Mouse (Mus musculus): ENCODE data around the gene Vps54. TPM values are rescaled to one million over a fixed set of nuclear protein-coding genes. Genes with fewer than 3 reads are reported as not detected.

Gene Vps54
- total and polyA plus RNA-seq, 3 experiments: 13.2 to 16.1 TPM; not detected in 1

DNA sequence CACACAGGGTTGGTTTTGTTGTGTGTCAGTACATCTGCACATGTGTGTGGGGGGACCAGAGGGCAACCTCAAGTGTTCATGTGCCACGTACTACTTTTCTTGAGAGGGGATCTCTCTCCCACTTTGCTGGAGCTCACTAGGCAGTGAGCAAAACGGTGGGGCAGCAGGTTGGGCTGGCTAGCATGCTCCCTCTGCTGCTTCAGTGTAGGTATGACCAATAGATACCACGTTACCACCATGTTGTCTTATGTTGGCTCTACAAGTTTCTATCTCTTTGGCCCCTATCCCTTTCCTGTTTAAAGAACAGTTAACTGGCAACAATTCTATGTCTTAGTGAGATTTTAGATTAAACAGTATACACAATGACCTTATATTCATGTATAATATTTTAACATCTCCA is 83.3 kb downstream of the Vps54 start:
- no peaks in the 10 kb centered on the region for H3K27me3 ChIP-seq (ENCODE audit: control insufficient read depth in 1 of 2, insufficient read depth in 2 of 2, low read length in 2 of 2)
- no peak for DNase-seq (ENCODE audit: low read depth, low spot score)
- no peak for TF ChIP-seq ETS1 (IDR thresholded peaks at IDR 0.05; ENCODE audit: low read depth, low read length)
- TF ChIP-seq SMC3 (IDR thresholded peaks at IDR 0.05; ENCODE audit: low read depth, low read length): peak; percentile 24; the same call in 1 of the 2 replicates
- peak; percentile 10 for TF ChIP-seq RAD21 (IDR thresholded peaks at IDR 0.05; ENCODE audit: low read depth, low read length)
- TF ChIP-seq CTCF (IDR thresholded peaks at IDR 0.05 in 2 of 3, conservative IDR thresholded peaks at IDR 0.05 in 1 of 3; ENCODE audit: control insufficient read depth in 1 of 3, insufficient read depth in 1 of 3, low read depth in 2 of 3, low read length in 3 of 3, poor library complexity in 1 of 3, severe bottlenecking in 1 of 3): peak; percentile 12 to 18 (median 12); a peak in 3 of 6 replicates
- no peak for TF ChIP-seq ZC3H11A (IDR thresholded peaks at IDR 0.05; ENCODE audit: low read depth, low read length)
- no peaks in the 10 kb centered on the region for H3K9me3 ChIP-seq (replicated peaks; ENCODE audit: insufficient read depth, low read length)
- peaks cover 0 to 6% of the 10 kb centered on the region in 2 experiments; a peak in 2 of 4 replicates for H3K36me3 ChIP-seq (ENCODE audit: control insufficient read depth in 1 of 2, insufficient read depth in 2 of 2, low read length in 2 of 2)
- H3K79me2 ChIP-seq (ENCODE audit: control insufficient read depth, insufficient read depth, low read length, poor library complexity): no peaks in the 10 kb centered on the region
- H3K9ac ChIP-seq (ENCODE audit: control insufficient read depth, low read depth, low read length, poor library complexity, severe bottlenecking): no peak overlapping the region
- no peak overlapping the region for H3K27ac ChIP-seq (ENCODE audit: control insufficient read depth, low read depth, low read length)
- H3K4me3 ChIP-seq (ENCODE audit: control insufficient read depth in 1 of 2, insufficient read depth in 1 of 2, low read depth in 2 of 2, low read length in 2 of 2): no peak overlapping the region
- H3K4me1 ChIP-seq (ENCODE audit: control insufficient read depth in 1 of 2, insufficient read depth in 2 of 2, low read length in 2 of 2): no peaks in the 10 kb centered on the region

DNA sequence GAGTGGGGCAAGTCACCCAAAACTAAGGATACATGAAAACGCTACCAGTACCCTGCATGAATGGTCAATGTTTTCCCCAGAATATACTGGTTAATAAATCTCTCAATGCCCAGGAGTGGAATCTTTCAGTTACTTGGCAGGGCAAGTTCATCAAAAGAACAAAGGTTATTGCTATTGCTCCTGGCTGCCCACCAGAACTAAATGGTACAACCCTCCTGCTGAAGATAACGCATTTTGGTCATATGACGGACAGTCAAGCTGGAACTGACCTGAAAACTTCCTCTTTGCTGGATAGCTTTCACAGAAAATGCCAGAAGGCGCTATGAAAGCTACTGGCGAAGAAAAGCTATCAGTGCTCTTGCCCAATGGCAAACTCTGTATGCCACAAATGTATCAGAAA is 86.7 kb downstream of the Vps54 start:
- Histone ChIP-seq H3K9me3 (replicated peaks; ENCODE audit: insufficient read depth, low read length) (no peaks in the 10 kb centered on the region), H3K79me2 (ENCODE audit: control insufficient read depth, insufficient read depth, low read length, poor library complexity) (no peaks in the 10 kb centered on the region), H3K36me3 (ENCODE audit: control insufficient read depth in 1 of 2, insufficient read depth in 2 of 2, low read length in 2 of 2) (peaks cover 0 to 4% of the 10 kb centered on the region in 2 experiments; a peak in 2 of 4 replicates), H3K4me1 (ENCODE audit: control insufficient read depth in 1 of 2, insufficient read depth in 2 of 2, low read length in 2 of 2) (no peaks in the 10 kb centered on the region), H3K4me3 (ENCODE audit: control insufficient read depth in 1 of 2, insufficient read depth in 1 of 2, low read depth in 2 of 2, low read length in 2 of 2) (no peak overlapping the region), H3K27me3 (ENCODE audit: control insufficient read depth in 1 of 2, insufficient read depth in 2 of 2, low read length in 2 of 2) (no peaks in the 10 kb centered on the region), H3K9ac (ENCODE audit: control insufficient read depth, low read depth, low read length, poor library complexity, severe bottlenecking) (no peak overlapping the region), H3K27ac (ENCODE audit: control insufficient read depth, low read depth, low read length) (no peak overlapping the region)
- TF ChIP-seq USF1 (IDR thresholded peaks at IDR 0.05; ENCODE audit: low read depth, low read length) (peak; percentile 40; the same call in 1 of the 2 replicates), GATA1 (IDR thresholded peaks at IDR 0.05; ENCODE audit: low read depth, low read length) (no peak)
- no peak for DNase-seq (ENCODE audit: low read depth, low spot score)

DNA sequence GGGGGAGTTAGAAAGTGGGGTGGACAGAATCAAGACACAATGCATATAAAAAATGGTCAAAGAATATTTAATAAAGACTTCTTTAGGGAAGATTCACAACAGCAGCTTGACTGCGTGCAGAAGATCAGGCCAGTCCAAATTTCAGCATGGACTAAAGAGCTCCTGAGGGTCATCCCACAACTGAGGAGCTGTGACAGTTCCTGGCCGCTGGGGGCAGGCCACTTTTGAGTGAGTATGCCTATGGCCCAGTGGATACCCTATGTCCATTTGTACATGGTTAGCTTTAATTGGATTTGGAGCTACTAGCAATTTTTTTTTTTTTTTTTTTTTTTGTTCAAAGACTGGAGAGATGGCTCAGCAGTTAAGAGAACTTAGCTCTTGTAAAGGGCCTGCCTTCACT is 87.7 kb downstream of the Vps54 start:
- no peaks in the 10 kb centered on the region for H3K4me1 ChIP-seq (ENCODE audit: control insufficient read depth in 1 of 2, insufficient read depth in 2 of 2, low read length in 2 of 2)
- H3K36me3 ChIP-seq (ENCODE audit: control insufficient read depth in 1 of 2, insufficient read depth in 2 of 2, low read length in 2 of 2): peaks cover 0 to 2% of the 10 kb centered on the region in 2 experiments; a peak in 1 of 4 replicates
- no peak overlapping the region for H3K4me3 ChIP-seq (ENCODE audit: control insufficient read depth in 1 of 2, insufficient read depth in 1 of 2, low read depth in 2 of 2, low read length in 2 of 2)
- no peak for DNase-seq (ENCODE audit: low read depth, low spot score)
- TF ChIP-seq MAFK (IDR thresholded peaks at IDR 0.05; ENCODE audit: borderline replicate concordance, low read depth, low read length): no peak
- TF ChIP-seq MYB (IDR thresholded peaks at IDR 0.05; ENCODE audit: low read depth, low read length): no peak
- no peak for TF ChIP-seq POLR2A (IDR thresholded peaks at IDR 0.05; ENCODE audit: control insufficient read depth in 1 of 2, insufficient read depth in 1 of 2, low read depth in 1 of 2, low read length in 2 of 2, poor library complexity in 1 of 2)
- no peak for TF ChIP-seq KAT2A (conservative IDR thresholded peaks at IDR 0.05; ENCODE audit: low read depth, low read length)
- TF ChIP-seq NRF1 (IDR thresholded peaks at IDR 0.05; ENCODE audit: insufficient read depth, low read depth, low read length, poor library complexity, severe bottlenecking): no peak
- TF ChIP-seq TAL1 (IDR thresholded peaks at IDR 0.05; ENCODE audit: low read length): no peak
- no peak for TF ChIP-seq POLR2AphosphoS5 (IDR thresholded peaks at IDR 0.05; ENCODE audit: borderline replicate concordance, low read depth, low read length)
- TF ChIP-seq CTCF (IDR thresholded peaks at IDR 0.05 in 2 of 3, conservative IDR thresholded peaks at IDR 0.05 in 1 of 3; ENCODE audit: control insufficient read depth in 1 of 3, insufficient read depth in 1 of 3, low read depth in 2 of 3, low read length in 3 of 3, poor library complexity in 1 of 3, severe bottlenecking in 1 of 3): peak in 2 of 3 experiments; percentile 3 to 13; a peak in 1 of 6 replicates
- no peak overlapping the region for H3K9ac ChIP-seq (ENCODE audit: control insufficient read depth, low read depth, low read length, poor library complexity, severe bottlenecking)
- H3K79me2 ChIP-seq (ENCODE audit: control insufficient read depth, insufficient read depth, low read length, poor library complexity): no peaks in the 10 kb centered on the region
- H3K9me3 ChIP-seq (replicated peaks; ENCODE audit: insufficient read depth, low read length): no peaks in the 10 kb centered on the region
- H3K27me3 ChIP-seq (ENCODE audit: control insufficient read depth in 1 of 2, insufficient read depth in 2 of 2, low read length in 2 of 2): no peaks in the 10 kb centered on the region
- no peak overlapping the region for H3K27ac ChIP-seq (ENCODE audit: control insufficient read depth, low read depth, low read length)

Measured in MEL (cell line).